ENCODE assay signal across 25 mouse cellular contexts in genomic region chr16:58629736-58630135, GRCm38 (mm10). TPM values are rescaled to one million over a fixed set of nuclear protein-coding genes. Genes with fewer than 3 reads are reported as not detected.
DNase-seq lines count a peak whose midpoint lies in the region; ATAC-seq and TF ChIP-seq lines count a peak whose summit lies in the region.
"Had no signal": no experiment of that assay in that cellular context is flagged by ENCODE, and none has a peak within 500 bp of the region (broad histone marks: within the 10 kb centered on the region; RNA-seq: fewer than 3 reads in every experiment).

No protein-coding gene starts in this region.

- TF ChIP-seq POLR2A in liver, adult 2 months (IDR thresholded peaks at IDR 0.05; ENCODE audit: extremely low read depth, insufficient read depth, low read length), result no peak

- no peaks in the 10 kb centered on the region for H3K79me2 ChIP-seq in liver, adult 2 months (ENCODE audit: control insufficient read depth, insufficient read depth, low read length)

- no peaks in the 10 kb centered on the region for H3K27me3 ChIP-seq in liver, adult 2 months (ENCODE audit: control insufficient read depth, insufficient read depth, low read length)
- H3K27me3 ChIP-seq in liver, embryonic 11.5 days (replicated peaks; ENCODE audit: control insufficient read depth, insufficient read depth, low read length), result no peaks in the 10 kb centered on the region
- H3K27me3 ChIP-seq in liver, embryonic 15.5 days, result no peaks in the 10 kb centered on the region
- H3K27me3 ChIP-seq: heart, embryonic 12.5 days; hindbrain, embryonic 12.5 days had no signal

- no peaks in the 10 kb centered on the region for H3K9me3 ChIP-seq in liver, embryonic 11.5 days (ENCODE audit: control insufficient read depth, low read length)
- H3K9me3 ChIP-seq in liver, embryonic 15.5 days (replicated peaks), result no peaks in the 10 kb centered on the region
- H3K9me3 ChIP-seq: embryonic facial prominence, embryonic 10.5 days; forebrain, embryonic 10.5 days; heart, embryonic 12.5 days; hindbrain, embryonic 12.5 days had no signal

- no peak overlapping the region for H3K9ac ChIP-seq in liver, adult 2 months (ENCODE audit: low read depth, low read length)
- no peak overlapping the region for H3K9ac ChIP-seq in liver, embryonic 11.5 days (ENCODE audit: low read depth, low read length)
- H3K9ac ChIP-seq in liver, embryonic 15.5 days, result no peak overlapping the region
- H3K9ac ChIP-seq: heart, embryonic 12.5 days; hindbrain, embryonic 12.5 days had no signal

- DNase-seq in liver, adult 2 months (ENCODE audit: extremely low read depth, low read depth, low spot score), result peak; percentile 48
- DNase-seq in liver, embryonic 11.5 days (ENCODE audit: low spot score), result no peak
- no peak for DNase-seq in gastrocnemius, adult 18-20 months (ENCODE audit: low spot score)
- no peak for DNase-seq in spleen, postnatal 14 days (ENCODE audit: low spot score in 2 of 2)
- DNase-seq in lung, postnatal 10 days, result no peak
- DNase-seq: adrenal gland, postnatal 14 days; cerebellum, adult 11-12 months; cerebellum, adult 9-10 months; gastrocnemius, postnatal 36 days; heart, adult 18-20 months; heart, postnatal 36 days had no signal

- no peak for ATAC-seq in liver, embryonic 11.5 days (replicated peaks; ENCODE audit: low FRiP score)
- 0 out of 2 replicates have a peak, but pooled peaks have one; percentile 48 for ATAC-seq in erythroid progenitor cell, adult 5-6 weeks (replicated peaks; ENCODE audit: low FRiP score, poor library complexity, severe bottlenecking)
- peak; percentile 51; the same call in 1 of the 2 replicates for ATAC-seq in liver, embryonic 15.5 days (ENCODE audit: insufficient read depth)
- ATAC-seq: forebrain, embryonic 14.5 days; hindbrain, postnatal 0 days had no signal

- WGBS in liver, adult 2 months, result 50% methylated on average over 2 of the region's 2 CpGs
- WGBS in liver, embryonic 11.5 days, result 69% methylated on average over 2 of the region's 2 CpGs
- 60% methylated on average over 2 of the region's 2 CpGs for WGBS in liver, embryonic 15.5 days (ENCODE audit: insufficient replicate concordance)

- H3K36me3 ChIP-seq in liver, adult 2 months (ENCODE audit: control insufficient read depth, insufficient read depth, low read length), result no peaks in the 10 kb centered on the region
- H3K36me3 ChIP-seq in liver, embryonic 11.5 days (ENCODE audit: control insufficient read depth, insufficient read depth, low read length), result no peaks in the 10 kb centered on the region
- no peaks in the 10 kb centered on the region for H3K36me3 ChIP-seq in liver, embryonic 15.5 days (replicated peaks)
- H3K36me3 ChIP-seq: embryonic facial prominence, embryonic 10.5 days; forebrain, embryonic 10.5 days; heart, embryonic 12.5 days; hindbrain, embryonic 12.5 days had no signal

- no peak overlapping the region for H3K27ac ChIP-seq in liver, adult 2 months (replicated peaks; ENCODE audit: insufficient read depth, low read depth, low read length)
- no peak overlapping the region for H3K27ac ChIP-seq in liver, embryonic 11.5 days (ENCODE audit: low read depth, low read length)
- peak overlapping the region; percentile 75 for H3K27ac ChIP-seq in liver, embryonic 15.5 days (replicated peaks)
- H3K27ac ChIP-seq: embryonic facial prominence, embryonic 10.5 days; forebrain, embryonic 10.5 days; hindbrain, embryonic 12.5 days; hindbrain, postnatal 0 days had no signal

- H3K4me3 ChIP-seq in liver, adult 2 months (ENCODE audit: insufficient read depth, low read depth, low read length), result no peak overlapping the region
- H3K4me3 ChIP-seq in liver, embryonic 11.5 days (ENCODE audit: low read depth, low read length), result no peak overlapping the region
- no peak overlapping the region for H3K4me3 ChIP-seq in liver, embryonic 15.5 days (replicated peaks)
- H3K4me3 ChIP-seq: embryonic facial prominence, embryonic 10.5 days; forebrain, embryonic 10.5 days; heart, embryonic 12.5 days; hindbrain, embryonic 12.5 days had no signal

- H3K4me1 ChIP-seq in liver, adult 2 months (ENCODE audit: control insufficient read depth, insufficient read depth, low read length), result peaks cover 3% of the 10 kb centered on the region; the same call in 1 of the 2 replicates
- 0 out of 2 replicates have a peak, but pooled peaks cover 4% of the 10 kb centered on the region for H3K4me1 ChIP-seq in liver, embryonic 11.5 days (replicated peaks; ENCODE audit: control insufficient read depth, insufficient read depth, low read length)
- peaks cover 42% of the 10 kb centered on the region for H3K4me1 ChIP-seq in liver, embryonic 15.5 days (replicated peaks)
- H3K4me1 ChIP-seq: embryonic facial prominence, embryonic 10.5 days; forebrain, embryonic 10.5 days; heart, embryonic 12.5 days; hindbrain, embryonic 12.5 days had no signal

- no peak for TF ChIP-seq CTCF in liver, adult 2 months (IDR thresholded peaks at IDR 0.05; ENCODE audit: low read depth, low read length)

- H3K4me2 ChIP-seq in liver, embryonic 11.5 days, result no peak overlapping the region
- H3K4me2 ChIP-seq in liver, embryonic 15.5 days, result no peak overlapping the region
- H3K4me2 ChIP-seq: heart, embryonic 12.5 days; hindbrain, embryonic 12.5 days had no signal

RNA-seq across cellular contexts. Expression of gene E330017A01Rik, which starts 8.8 kb away (rescaled TPM):
- not detected in 2 replicates for total RNA-seq in liver, adult 2 months (2014; rRNA removed)
- polyA plus RNA-seq in liver, adult 2 months (2012; rRNA removed), result not detected in 2 replicates
- polyA plus RNA-seq in liver, embryonic 11.5 days (2014; fragmentation: Nextera tagmentation; extraction: Ambion mirVana), result not detected in 2 replicates
- total RNA-seq in erythroid progenitor cell, adult 5-6 weeks (2015; ENCODE audit: low replicate concordance), result not detected in 2 replicates
- not detected in 2 replicates for total RNA-seq in erythroid progenitor cell, adult 5-6 weeks (2017; ENCODE audit: low replicate concordance)
- not detected in 2 replicates for polyA plus RNA-seq in liver, embryonic 15.5 days (2015; fragmentation: Nextera tagmentation; extraction: Ambion mirVana)
- not detected for total RNA-seq in gastrocnemius, adult 18-20 months (2021)
- total RNA-seq: adrenal gland, adult 18-20 months; adrenal gland, postnatal 14 days; gastrocnemius, adult 8-10 months; gastrocnemius, postnatal 36 days; heart, adult 18-20 months; heart, postnatal 36 days; hindbrain, postnatal 0 days had no signal
- polyA plus RNA-seq: embryonic facial prominence, embryonic 10.5 days; embryonic facial prominence, embryonic 14.5 days; forebrain, embryonic 10.5 days; forebrain, embryonic 14.5 days; heart, embryonic 12.5 days; heart, embryonic 16.5 days; hindbrain, embryonic 12.5 days; hindbrain, postnatal 0 days; intestine, embryonic 14.5 days had no signal

RNA-seq across cellular contexts. Expression of gene Gm813, which starts 13.0 kb away (rescaled TPM):
- not detected in 2 replicates for total RNA-seq in liver, adult 2 months (2014; rRNA removed)
- not detected in 2 replicates for polyA plus RNA-seq in liver, adult 2 months (2012; rRNA removed)
- polyA plus RNA-seq in liver, embryonic 11.5 days (2014; fragmentation: Nextera tagmentation; extraction: Ambion mirVana), result not detected in 2 replicates
- total RNA-seq in erythroid progenitor cell, adult 5-6 weeks (2015; ENCODE audit: low replicate concordance), result not detected in 2 replicates
- not detected in 2 replicates for total RNA-seq in erythroid progenitor cell, adult 5-6 weeks (2017; ENCODE audit: low replicate concordance)
- polyA plus RNA-seq in liver, embryonic 15.5 days (2015; fragmentation: Nextera tagmentation; extraction: Ambion mirVana), result not detected in 2 replicates
- not detected for total RNA-seq in gastrocnemius, adult 18-20 months (2021)
- total RNA-seq: adrenal gland, adult 18-20 months; adrenal gland, postnatal 14 days; gastrocnemius, adult 8-10 months; gastrocnemius, postnatal 36 days; heart, adult 18-20 months; heart, postnatal 36 days; hindbrain, postnatal 0 days; MEL had no signal
- polyA plus RNA-seq: embryonic facial prominence, embryonic 10.5 days; embryonic facial prominence, embryonic 14.5 days; forebrain, embryonic 10.5 days; forebrain, embryonic 14.5 days; heart, embryonic 12.5 days; heart, embryonic 16.5 days; hindbrain, embryonic 12.5 days; hindbrain, postnatal 0 days; intestine, embryonic 14.5 days had no signal

RNA-seq across cellular contexts. Expression of gene Cpox, which starts 40.4 kb away (rescaled TPM):
- total RNA-seq in liver, adult 2 months (2014; rRNA removed), result 59.9 and 68.1 TPM in 2 replicates
- polyA plus RNA-seq in liver, adult 2 months (2012; rRNA removed), result 65.0 and 75.2 TPM in 2 replicates
- 388 and 389 TPM in 2 replicates for polyA plus RNA-seq in liver, embryonic 11.5 days (2014; fragmentation: Nextera tagmentation; extraction: Ambion mirVana)
- total RNA-seq in erythroid progenitor cell, adult 5-6 weeks (2015; ENCODE audit: low replicate concordance), result 1,198 and 1,327 TPM in 2 replicates
- 966 and 1,012 TPM in 2 replicates for total RNA-seq in erythroid progenitor cell, adult 5-6 weeks (2017; ENCODE audit: low replicate concordance)
- 496 and 576 TPM in 2 replicates for polyA plus RNA-seq in liver, embryonic 15.5 days (2015; fragmentation: Nextera tagmentation; extraction: Ambion mirVana)
- total RNA-seq in gastrocnemius, adult 18-20 months (2021), result 10 to 100 TPM; 20.2 to 20.7 TPM

Comparison
In these comparisons a context has a peak if more than half of its experiments do, and no peak if none do; other contexts are left out.
1. RNA of gene Cpox, which starts 40.4 kb away (total RNA-seq): 966 to 1,327 TPM in erythroid progenitor cell, adult 5-6 weeks; 59.9 to 68.1 TPM in liver, adult 2 months and 20.2 to 20.7 TPM in gastrocnemius, adult 18-20 months; every median in the first group is over 10 times any median in the second.